Mouse (Mus musculus) spleen, adult 2 months (tissue): Measurements from ENCODE around the gene Me1. TPM values are rescaled to one million over a fixed set of nuclear protein-coding genes. Genes with fewer than 3 reads are reported as not detected.

Experiments
- DNase-seq, 2 experiments: peaks; one replicate each; pipeline versions ENCODE4 v3.0.0 to v3.0.0-alpha.2; 2012 to 2021; ENCODE audit warnings: low spot score in 2 of 2, low read depth in 1 of 2
- H3K27ac ChIP-seq: fragments of 200-500 bp; 2 replicates; pipeline ENCODE4 v1.5.1; 2012; ENCODE audit warnings: low read length, inconsistent platforms; ENCODE audit not compliant: insufficient read depth
- H3K27me3 ChIP-seq: fragments of 200-500 bp; 2 replicates; pipeline ENCODE4 v1.6.1; 2012; ENCODE audit warnings: mild to moderate bottlenecking, moderate library complexity, low read length, inconsistent platforms; ENCODE audit not compliant: control insufficient read depth, insufficient read depth
- H3K36me3 ChIP-seq: fragments of 200-500 bp; 2 replicates; pipeline ENCODE4 v1.6.1; 2012; ENCODE audit warnings: mild to moderate bottlenecking, low read length, inconsistent platforms; ENCODE audit not compliant: control insufficient read depth, insufficient read depth
- H3K4me1 ChIP-seq: fragments of 200-500 bp; 2 replicates; pipeline ENCODE4 v1.6.1; 2011; ENCODE audit warnings: inconsistent platforms; ENCODE audit not compliant: control insufficient read depth, insufficient read depth, insufficient read length
- H3K4me3 ChIP-seq: fragments of 200-500 bp; 2 replicates; pipeline ENCODE4 v1.5.1; 2011; ENCODE audit warnings: mild to moderate bottlenecking, inconsistent platforms; ENCODE audit not compliant: insufficient read depth, insufficient read length; ENCODE audit errors: extremely low read depth
- CTCF ChIP-seq: fragments of 200-500 bp; IDR thresholded peaks from 2 replicates; pipeline ENCODE4 v1.5.1; 2011; ENCODE audit warnings: mild to moderate bottlenecking, inconsistent platforms; ENCODE audit not compliant: insufficient read depth, insufficient read length, insufficient replicate concordance; ENCODE audit errors: extremely low read depth
- POLR2A ChIP-seq: fragments of 200-500 bp; IDR thresholded peaks from 2 replicates; pipeline ENCODE4 v1.6.1; 2011; ENCODE audit warnings: low read depth, low read length, inconsistent platforms
- WGBS: fragments of 180-500 bp; shearing (Covaris S2); methylation state at CpG from one replicate; pipeline ENCODE4 v1.1.7; 2018; 5-methylcytosine and 5-hydroxymethylcytosine counted together
- polyA plus RNA-seq: library from polyadenylated mRNA; depleted of rRNA; stranded (reverse); fragments of >200 nt; gene quantifications from 2 replicates; pipeline ENCODE4 v1.2.3, GENCODE M21; 2012

Me1 gene
- polyA plus RNA-seq, 1 experiment, result 2.0 TPM

DNA sequence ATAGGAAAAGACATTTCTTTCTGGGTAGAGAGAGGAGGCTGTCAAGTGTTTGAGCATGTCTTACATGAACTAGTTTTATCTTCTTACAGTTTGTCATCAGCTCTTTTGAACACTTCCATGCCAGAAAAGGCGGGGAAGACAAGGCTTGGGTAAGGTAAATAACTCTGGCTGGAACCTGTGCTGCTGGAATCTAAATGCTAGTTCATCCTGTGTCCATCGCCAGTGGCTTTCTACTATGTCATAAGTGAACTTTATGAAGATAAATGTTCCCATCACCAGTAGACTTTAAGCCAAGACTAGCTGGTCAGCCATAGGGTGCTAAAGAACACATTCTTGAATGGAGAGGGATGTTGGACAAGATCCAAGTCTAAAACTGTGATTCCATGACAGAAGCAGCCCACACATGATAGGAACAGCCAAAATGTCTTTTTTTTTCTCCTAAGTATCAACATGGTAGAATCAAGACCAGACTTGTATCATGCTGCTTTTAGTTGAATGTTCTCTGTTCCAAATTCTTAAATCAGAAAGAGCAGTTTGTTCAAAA, 14.4 kb upstream of the Me1 start:
- DNase-seq, result no peak
- WGBS, result 85% methylated on average over 2 of the region's 2 CpGs
- Histone ChIP-seq H3K4me1 (no peaks in the 10 kb centered on the region), H3K27me3 (no peaks in the 10 kb centered on the region), H3K36me3 (no peaks in the 10 kb centered on the region), H3K4me3 (no peak overlapping the region), H3K27ac (no peak overlapping the region)
- no peak for TF ChIP-seq POLR2A

DNA sequence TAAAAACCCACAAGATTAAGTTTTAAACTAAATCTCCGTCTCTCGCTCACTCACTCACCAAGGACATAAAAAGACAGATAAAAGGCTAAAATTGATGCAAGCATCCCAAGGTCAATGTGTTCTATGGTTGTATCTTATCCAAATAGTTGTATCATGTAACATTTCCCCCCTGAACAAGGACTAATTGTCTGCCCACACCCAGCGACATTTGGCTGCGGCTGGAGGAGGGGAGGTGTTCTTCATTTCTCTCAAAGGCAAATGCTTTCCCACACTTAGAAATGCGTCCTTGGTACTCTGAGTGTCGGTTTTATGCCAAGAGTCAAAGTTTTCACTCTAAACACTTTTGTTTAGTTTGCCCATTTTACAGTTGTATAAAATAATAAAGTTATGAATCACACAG, 13.2 kb upstream of the Me1 start:
- DNase-seq, result no peak
- Histone ChIP-seq H3K27ac (no peak overlapping the region), H3K4me1 (no peaks in the 10 kb centered on the region), H3K36me3 (no peaks in the 10 kb centered on the region), H3K27me3 (no peaks in the 10 kb centered on the region), H3K4me3 (no peak overlapping the region)
- TF ChIP-seq CTCF, result no peak
- no peak for TF ChIP-seq POLR2A
- WGBS, result 81% methylated on average over 6 of the region's 6 CpGs

DNA sequence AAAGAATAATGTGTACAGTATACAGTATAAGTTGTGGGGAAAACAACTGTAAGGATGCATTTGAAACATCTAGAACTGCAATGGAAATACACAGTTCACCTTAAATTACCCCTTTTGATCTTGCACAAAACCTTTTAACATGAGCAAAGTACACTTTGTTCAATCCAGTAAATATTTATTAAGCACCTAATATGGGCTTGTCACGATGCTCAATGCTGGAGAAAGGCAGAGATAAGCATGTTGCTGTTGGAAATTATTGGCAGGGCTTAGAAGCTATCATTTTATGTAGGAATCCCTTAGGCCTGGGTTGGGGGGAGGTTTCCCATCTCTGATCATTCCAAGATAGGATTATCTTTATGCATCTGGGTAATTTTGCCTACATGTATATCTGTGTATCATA, 11.7 kb upstream of the Me1 start:
- Histone ChIP-seq H3K27me3 (no peaks in the 10 kb centered on the region), H3K36me3 (no peaks in the 10 kb centered on the region), H3K27ac (no peak overlapping the region), H3K4me3 (no peak overlapping the region), H3K4me1 (no peaks in the 10 kb centered on the region)
- WGBS, result 47% methylated on average over 1 of the region's 1 CpGs
- TF ChIP-seq POLR2A, result no peak
- no peak for TF ChIP-seq CTCF
- DNase-seq, result no peak

DNA sequence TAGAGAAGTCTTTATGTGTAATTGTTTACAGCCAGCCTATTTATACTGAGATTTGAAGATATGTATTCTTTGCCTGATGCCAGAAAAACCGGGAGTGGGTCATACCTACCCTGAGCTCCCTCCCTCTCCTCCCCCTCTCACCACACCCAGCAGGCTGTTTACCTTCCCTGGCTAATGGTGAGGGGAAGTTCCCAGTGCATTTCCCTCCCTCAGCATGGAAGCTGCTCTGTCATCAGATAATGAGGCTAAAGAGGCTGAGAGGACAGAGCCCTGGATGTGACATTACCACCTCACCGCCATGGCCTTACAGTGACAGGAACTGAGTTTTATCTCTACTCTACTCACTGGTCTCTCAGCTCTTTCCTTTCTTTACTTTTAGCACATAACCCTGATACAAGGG, 6.1 kb upstream of the Me1 start:
- Histone ChIP-seq H3K36me3 (no peaks in the 10 kb centered on the region), H3K27ac (no peak overlapping the region), H3K27me3 (no peaks in the 10 kb centered on the region), H3K4me3 (no peak overlapping the region), H3K4me1 (no peaks in the 10 kb centered on the region)
- no peak for DNase-seq
- TF ChIP-seq CTCF (no peak), POLR2A (no peak)
- 60% methylated on average over 2 of the region's 2 CpGs for WGBS

DNA sequence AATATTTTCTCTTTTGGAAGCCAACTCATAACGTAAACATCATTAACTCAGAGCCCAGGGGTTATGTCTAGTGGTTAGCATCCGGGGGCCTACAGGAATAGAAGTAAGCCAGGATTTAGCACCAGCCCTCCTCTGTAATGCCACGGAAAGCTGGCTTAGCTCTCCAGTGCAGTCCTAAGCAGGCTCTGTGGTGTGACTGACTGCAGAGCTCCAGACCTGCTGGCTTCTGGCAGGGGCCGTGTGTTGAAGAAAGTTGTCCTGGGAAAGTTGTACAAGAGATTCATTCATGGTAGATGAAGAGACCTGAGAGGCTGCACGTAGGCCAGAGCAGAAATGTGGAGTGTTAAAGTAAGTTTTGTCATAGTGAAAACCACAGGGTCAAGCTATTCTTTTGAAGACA, 5.5 kb upstream of the Me1 start:
- Histone ChIP-seq H3K36me3 (no peaks in the 10 kb centered on the region), H3K27ac (no peak overlapping the region), H3K4me1 (no peaks in the 10 kb centered on the region), H3K27me3 (no peaks in the 10 kb centered on the region), H3K4me3 (no peak overlapping the region)
- WGBS, result 72% methylated on average over 5 of the region's 5 CpGs
- TF ChIP-seq POLR2A (no peak), CTCF (no peak)
- no peak for DNase-seq

DNA sequence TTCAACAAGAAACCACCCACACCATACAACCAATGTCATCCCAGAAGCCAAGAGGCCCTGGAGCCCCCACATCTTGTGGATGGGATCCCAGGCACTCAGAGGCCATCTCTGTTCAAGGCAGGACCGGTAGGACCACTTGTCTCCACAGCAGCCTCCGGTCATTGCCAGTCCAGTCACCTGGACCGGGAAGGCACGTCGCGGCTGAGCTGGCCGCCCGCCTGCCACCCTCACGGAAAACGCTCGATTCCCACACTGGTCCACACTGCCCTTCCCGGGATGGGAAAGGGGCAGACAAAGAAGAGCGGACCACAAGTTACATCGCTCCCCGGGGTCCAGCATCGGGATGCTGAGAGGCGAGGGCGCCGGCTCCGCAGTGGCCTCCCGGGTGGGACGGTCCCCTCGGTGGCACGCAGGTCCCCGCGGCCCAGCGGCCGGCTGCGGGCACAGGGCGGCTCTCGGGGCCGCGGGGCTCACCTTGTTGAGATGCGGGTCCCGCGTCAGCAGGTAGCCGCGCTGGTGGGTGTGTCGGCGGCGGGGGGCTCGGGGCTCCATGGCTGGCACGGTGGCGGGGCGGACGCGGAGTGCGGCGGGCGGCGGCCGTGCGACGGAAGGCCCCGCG, 445 bp downstream of the Me1 start:
- Histone ChIP-seq H3K36me3 (no peaks in the 10 kb centered on the region), H3K27ac (no peak overlapping the region), H3K27me3 (peaks cover 10% of the 10 kb centered on the region), H3K4me3 (peak overlapping the region; percentile 9), H3K4me1 (no peaks in the 10 kb centered on the region)
- DNase-seq, result no peak
- TF ChIP-seq CTCF, result no peak
- no peak for TF ChIP-seq POLR2A
- WGBS, result 5% methylated on average over 56 of the region's 56 CpGs

DNA sequence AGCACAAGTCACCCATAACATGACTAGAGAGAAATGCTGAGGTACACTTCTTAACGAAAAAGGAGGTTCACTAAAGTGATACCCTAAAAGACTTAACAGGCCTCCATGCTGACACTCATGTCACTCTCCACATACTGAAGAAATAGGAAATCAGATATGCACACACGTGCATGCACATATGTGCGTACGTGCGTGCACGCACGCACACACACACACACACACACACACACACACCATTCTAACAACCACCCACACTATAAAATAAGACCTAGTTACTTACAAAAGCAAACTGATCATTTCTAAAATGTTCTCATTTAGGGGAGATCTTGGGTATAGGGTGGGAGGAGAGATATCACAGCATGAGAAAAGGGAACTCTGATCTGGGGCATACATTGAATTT, 1.1 kb downstream of the Me1 start:
- H3K4me1 ChIP-seq, result no peaks in the 10 kb centered on the region
- WGBS, result 88% methylated on average over 7 of the region's 7 CpGs
- peaks cover 10% of the 10 kb centered on the region for H3K27me3 ChIP-seq
- DNase-seq, result no peak
- no peaks in the 10 kb centered on the region for H3K36me3 ChIP-seq
- no peak overlapping the region for H3K4me3 ChIP-seq
- TF ChIP-seq CTCF (no peak), POLR2A (no peak)
- no peak overlapping the region for H3K27ac ChIP-seq

DNA sequence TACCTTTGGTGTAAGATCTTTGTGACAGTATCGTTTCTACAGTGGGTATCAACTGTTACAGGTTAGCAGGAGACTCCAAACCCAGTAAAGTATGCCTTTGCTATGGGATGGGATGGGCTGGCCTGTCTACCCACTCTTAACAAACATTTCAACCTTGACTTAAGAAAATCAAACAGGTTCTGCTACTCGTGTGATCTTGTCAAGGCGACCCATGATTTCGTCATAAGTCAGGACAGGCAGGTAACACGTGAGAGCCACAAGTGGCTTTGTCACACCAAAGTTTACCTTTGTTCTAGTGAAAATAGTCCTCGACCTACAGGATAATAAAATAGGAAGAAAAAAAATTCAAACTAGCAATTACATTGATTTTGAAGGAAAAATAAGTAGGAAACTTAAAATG, 1.8 kb downstream of the Me1 start:
- Histone ChIP-seq H3K27me3 (peaks cover 10% of the 10 kb centered on the region), H3K4me1 (no peaks in the 10 kb centered on the region), H3K4me3 (no peak overlapping the region), H3K27ac (no peak overlapping the region), H3K36me3 (no peaks in the 10 kb centered on the region)
- WGBS, result 82% methylated on average over 6 of the region's 6 CpGs
- no peak for TF ChIP-seq CTCF
- TF ChIP-seq POLR2A, result no peak
- DNase-seq, result no peak
